Mouse (Mus musculus) cerebellum, postnatal 14 days (tissue): Measurements from ENCODE around the gene Card6.

ENCODE experiments used
- DNase-seq, 2 experiments: peaks; one replicate each; pipeline ENCODE4 v3.0.0; 2021; ENCODE audit warnings: mixed read lengths in 2 of 2

Card6 gene

DNA sequence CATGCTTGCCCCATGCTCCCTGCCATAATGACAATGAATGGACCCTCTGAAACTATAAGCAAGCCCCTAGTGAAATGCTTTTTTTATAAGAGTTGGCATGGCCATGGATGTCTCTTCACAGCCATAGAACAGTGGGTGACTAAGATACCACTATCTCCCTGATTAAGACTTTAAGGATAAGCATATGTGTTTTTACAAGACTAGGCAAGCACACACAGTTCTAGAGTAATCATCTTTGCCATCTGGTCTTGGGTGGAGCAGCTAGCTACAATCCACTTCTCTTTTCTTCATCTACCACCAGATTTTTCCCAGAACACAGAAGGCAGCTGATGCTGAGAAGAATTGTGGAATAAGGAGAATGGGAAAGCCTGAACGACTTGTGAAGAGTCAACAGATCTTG lies 27.1 kb downstream of the Card6 start:
- DNase-seq: no peak

GRCm38 (mm10) chr15:5068801-5069518 lies 39.4 kb downstream of the Card6 start:
- peak; percentile 53 to 61 for DNase-seq

DNA sequence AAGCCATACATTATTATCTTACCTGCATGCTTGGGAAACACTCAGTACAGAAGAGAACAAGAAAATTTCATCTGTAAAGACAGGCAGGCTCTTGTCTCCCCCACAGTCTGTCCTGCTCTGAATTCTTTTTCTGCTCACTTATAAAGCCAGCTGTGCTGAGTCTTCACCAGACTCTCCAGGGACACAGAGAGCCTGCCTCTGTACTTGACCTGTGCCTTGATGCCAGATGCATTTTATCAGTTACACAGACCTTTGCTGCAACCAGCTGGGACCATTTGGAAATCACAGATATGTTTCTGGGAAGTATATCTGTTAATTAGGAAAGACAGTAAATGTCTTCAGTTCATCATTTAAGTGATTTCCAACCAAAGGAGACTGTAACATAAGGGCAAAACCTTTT lies 44.7 kb downstream of the Card6 start, which contains the start of gene C7:
C7 (minus strand) TSS at position 106 of the 400 bp plus-strand sequence.
- DNase-seq: no peak
